Mouse (Mus musculus) embryonic facial prominence, embryonic 14.5 days (tissue): Measurements from ENCODE around the gene Akp3. TPM values are rescaled to one million over a fixed set of nuclear protein-coding genes. Genes with fewer than 3 reads are reported as not detected.

Experiments
- ATAC-seq: fragments of 200-750 bp; cut with Nextera tagmentation; 2 replicates; pipeline ENCODE4 v1.8.0; 2017; ENCODE audit warnings: low read depth, moderate number of reproducible peaks, moderate TSS enrichment
- DNase-seq: peaks from one replicate; pipeline ENCODE4 v3.0.0-alpha.2; 2015; ENCODE audit warnings: low spot score
- H3K27ac ChIP-seq: fragments of 300-500 bp; sonication (generic); replicated peaks from 2 replicates; pipeline ENCODE4 v1.5.1; 2014; ENCODE audit warnings: low read depth, mild to moderate bottlenecking, low read length, moderate library complexity
- H3K27me3 ChIP-seq: fragments of 300-500 bp; sonication (generic); replicated peaks from 2 replicates; pipeline ENCODE4 v1.6.1; 2014; ENCODE audit warnings: low read length; ENCODE audit not compliant: control insufficient read depth, insufficient read depth
- H3K36me3 ChIP-seq: fragments of 300-500 bp; sonication (generic); 2 replicates; pipeline ENCODE4 v1.6.1; 2014; ENCODE audit warnings: low read length, mixed read lengths; ENCODE audit not compliant: control insufficient read depth, insufficient read depth
- H3K4me1 ChIP-seq: fragments of 300-500 bp; sonication (generic); 2 replicates; pipeline ENCODE4 v1.6.1; 2014; ENCODE audit warnings: antibody characterized with exemption, low read length; ENCODE audit not compliant: control insufficient read depth, insufficient read depth
- H3K4me2 ChIP-seq: fragments of 300-500 bp; sonication (generic); 2 replicates; pipeline ENCODE4 v1.6.1; 2014; ENCODE audit warnings: low read depth, mild to moderate bottlenecking, low read length, moderate library complexity, mixed read lengths
- H3K4me3 ChIP-seq: fragments of 300-500 bp; sonication (generic); 2 replicates; pipeline ENCODE4 v1.5.1; 2014; ENCODE audit warnings: low read depth, mild to moderate bottlenecking, low read length
- H3K9ac ChIP-seq: fragments of 300-500 bp; sonication (generic); 2 replicates; pipeline ENCODE4 v1.6.1; 2014; ENCODE audit warnings: low read depth, mild to moderate bottlenecking, low read length, moderate library complexity, mixed read lengths
- H3K9me3 ChIP-seq: fragments of 300-500 bp; sonication (generic); 2 replicates; pipeline ENCODE4 v1.6.1; 2016; ENCODE audit warnings: low read length; ENCODE audit not compliant: control insufficient read depth
- WGBS: fragments of 180-500 bp; shearing (Covaris S2); extraction: QIAGEN DNeasy Blood & Tissue Kit; methylation state at CpG from one replicate; pipeline ENCODE4 v1.1.7; 2014; 5-methylcytosine and 5-hydroxymethylcytosine counted together
- polyA plus RNA-seq: library from polyadenylated mRNA; unstranded; fragments of >200 nt; fragmentation: Nextera tagmentation; extraction: Ambion mirVana; gene quantifications from 2 replicates; pipeline ENCODE4 v1.2.1, GENCODE M21; 2014

Gene Akp3
- polyA plus RNA-seq, 1 experiment from 2014 or later: 0.10 TPM

DNA sequence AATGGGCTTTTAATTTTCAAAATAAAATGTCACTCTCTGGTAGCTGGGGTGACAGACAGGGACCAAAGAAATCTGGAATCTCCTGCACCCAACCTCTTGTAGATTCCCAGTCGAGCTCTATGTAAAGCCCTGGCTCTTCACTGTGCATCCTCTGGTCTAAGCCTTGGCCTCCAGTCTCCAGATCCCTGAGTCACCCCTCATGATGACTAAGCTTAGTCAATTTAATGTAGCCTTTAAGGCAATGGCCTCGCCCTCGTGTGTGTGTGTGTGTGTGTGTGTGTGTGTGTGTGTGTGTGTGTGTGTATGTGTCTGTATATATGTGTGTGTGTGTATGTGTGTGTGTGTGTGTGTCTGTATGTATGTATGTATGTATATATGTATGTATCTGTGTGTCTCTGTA lies 34.6 kb downstream of the Akp3 start:
- Histone ChIP-seq H3K4me3 (no peak overlapping the region), H3K9ac (no peak overlapping the region), H3K9me3 (no peaks in the 10 kb centered on the region), H3K27ac (no peak overlapping the region), H3K36me3 (no peaks in the 10 kb centered on the region), H3K4me2 (no peak overlapping the region), H3K4me1 (no peaks in the 10 kb centered on the region), H3K27me3 (peaks cover 52% of the 10 kb centered on the region)
- ATAC-seq (no peak), DNase-seq (no peak)
- 80% methylated on average over 3 of the region's 3 CpGs for WGBS

DNA sequence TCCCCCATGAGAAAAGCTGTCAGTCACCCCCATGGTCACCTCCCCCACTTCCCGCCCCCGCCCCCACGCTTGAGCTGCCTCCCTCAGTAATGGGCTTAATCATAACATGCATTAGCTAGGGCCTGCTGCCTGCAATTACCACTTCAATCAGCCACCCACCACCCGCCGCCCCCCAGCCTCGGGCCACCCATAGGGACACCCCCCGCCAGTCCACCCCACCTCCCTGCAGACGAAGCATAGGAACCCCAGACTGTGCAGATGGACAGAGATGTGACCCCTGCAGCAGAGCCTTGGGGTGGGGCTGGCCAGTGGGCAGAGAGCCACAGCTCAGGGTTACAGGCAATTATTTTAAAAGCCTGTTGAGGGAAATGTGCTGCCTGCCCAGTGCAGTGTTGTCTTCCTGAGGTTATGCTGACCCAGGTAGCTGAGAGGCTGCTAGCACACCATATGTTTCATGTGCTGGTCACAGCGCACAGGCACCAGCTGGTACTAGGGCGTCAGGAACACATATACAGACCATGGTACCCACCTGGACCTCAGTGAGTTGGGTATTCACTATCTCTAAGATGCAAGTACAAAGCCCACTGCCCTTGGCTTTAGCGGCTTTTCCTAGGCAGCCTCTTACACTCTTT lies 39.5 kb downstream of the Akp3 start:
- ATAC-seq (no peak), DNase-seq (no peak)
- Histone ChIP-seq H3K4me2 (no peak overlapping the region), H3K27me3 (peaks cover 14% of the 10 kb centered on the region), H3K4me3 (no peak overlapping the region), H3K36me3 (no peaks in the 10 kb centered on the region), H3K4me1 (no peaks in the 10 kb centered on the region), H3K9me3 (no peaks in the 10 kb centered on the region), H3K9ac (no peak overlapping the region), H3K27ac (no peak overlapping the region)
- WGBS: 36% methylated on average over 9 of the region's 11 CpGs

DNA sequence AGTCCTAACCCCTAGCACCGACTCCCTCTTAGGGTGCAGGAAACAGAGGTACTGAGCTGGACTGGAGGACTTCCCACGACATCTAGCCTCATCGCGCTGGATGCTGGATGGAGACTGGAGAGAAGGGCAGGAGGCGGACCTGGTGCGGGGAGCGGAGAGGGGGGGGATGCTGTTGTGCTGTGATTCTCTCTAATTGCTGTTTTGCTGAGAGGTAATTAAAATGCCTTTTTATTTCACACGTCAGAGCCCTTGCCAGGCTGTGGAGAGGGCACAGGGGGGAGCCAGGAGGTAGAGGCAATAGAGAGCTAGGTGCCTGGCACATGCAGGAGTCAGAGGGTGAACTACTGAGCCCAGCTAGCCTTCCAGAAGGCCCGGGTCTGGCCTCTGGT lies 40.0 kb downstream of the Akp3 start:
- H3K4me3 ChIP-seq: no peak overlapping the region
- no peak for DNase-seq
- no peak overlapping the region for H3K4me2 ChIP-seq
- no peak for ATAC-seq
- peaks cover 13% of the 10 kb centered on the region for H3K27me3 ChIP-seq
- H3K4me1 ChIP-seq: no peaks in the 10 kb centered on the region
- no peaks in the 10 kb centered on the region for H3K9me3 ChIP-seq
- H3K9ac ChIP-seq: no peak overlapping the region
- WGBS: 35% methylated on average over 9 of the region's 9 CpGs
- no peaks in the 10 kb centered on the region for H3K36me3 ChIP-seq
- no peak overlapping the region for H3K27ac ChIP-seq

DNA sequence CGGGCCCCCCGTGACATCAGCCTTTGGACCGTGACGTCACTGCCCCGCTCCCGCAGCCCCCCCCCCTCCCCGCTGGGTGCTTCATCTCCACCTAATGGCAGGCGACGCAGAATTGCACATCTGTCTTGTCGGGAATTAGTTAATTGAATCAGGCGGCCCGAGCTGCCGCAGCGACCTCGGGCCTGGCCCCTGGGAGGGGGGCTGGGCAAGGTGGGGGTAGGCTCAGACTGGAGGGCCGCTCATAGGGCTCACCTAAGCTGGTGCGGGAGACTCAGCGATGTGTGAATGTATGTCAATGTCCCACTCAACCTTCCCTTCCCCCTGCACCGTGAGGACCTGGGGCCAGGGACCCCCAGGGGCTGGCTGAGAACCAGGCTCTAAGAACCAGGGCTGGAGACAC lies 45.7 kb downstream of the Akp3 start:
- ATAC-seq (no peak), DNase-seq (no peak)
- peak overlapping the region; percentile 32; the same call in 1 of the 2 replicates for H3K9ac ChIP-seq
- no peak overlapping the region for H3K27ac ChIP-seq
- 10% methylated on average over 14 of the region's 19 CpGs for WGBS
- H3K4me2 ChIP-seq: peak overlapping the region; percentile 41
- H3K9me3 ChIP-seq: no peaks in the 10 kb centered on the region
- H3K4me3 ChIP-seq: no peak overlapping the region
- peaks cover 5% of the 10 kb centered on the region; the same call in 1 of the 2 replicates for H3K4me1 ChIP-seq
- peaks cover 9% of the 10 kb centered on the region; the same call in 1 of the 2 replicates for H3K27me3 ChIP-seq
- H3K36me3 ChIP-seq: no peaks in the 10 kb centered on the region

DNA sequence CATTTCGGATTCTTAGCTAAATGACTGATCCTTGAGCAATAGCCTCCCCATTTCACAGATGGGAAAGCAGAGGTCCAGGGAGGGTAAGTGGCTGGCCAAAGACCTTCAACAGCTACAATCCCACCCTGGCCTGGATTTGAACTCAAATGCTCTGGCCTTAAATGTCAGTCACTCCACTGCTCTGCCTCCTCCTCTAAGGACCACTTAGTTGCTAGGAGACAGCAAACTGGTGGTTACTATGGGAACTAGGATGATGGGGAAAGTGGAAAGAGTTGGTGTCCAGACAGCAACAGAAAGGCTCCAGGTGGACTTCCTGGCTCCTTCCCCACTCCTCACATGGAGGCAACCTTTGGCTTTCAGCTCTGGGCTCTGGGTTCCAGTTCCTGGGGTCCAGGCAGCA lies 46.5 kb downstream of the Akp3 start:
- ATAC-seq: no peak
- Histone ChIP-seq H3K36me3 (no peaks in the 10 kb centered on the region), H3K27ac (no peak overlapping the region), H3K4me1 (peaks cover 14% of the 10 kb centered on the region; the same call in 1 of the 2 replicates), H3K4me2 (no peak overlapping the region), H3K9me3 (no peaks in the 10 kb centered on the region), H3K27me3 (peaks cover 8% of the 10 kb centered on the region; the same call in 1 of the 2 replicates), H3K4me3 (no peak overlapping the region), H3K9ac (no peak overlapping the region)
- WGBS: 100% methylated on average over 1 of the region's 1 CpGs
- DNase-seq: no peak

DNA sequence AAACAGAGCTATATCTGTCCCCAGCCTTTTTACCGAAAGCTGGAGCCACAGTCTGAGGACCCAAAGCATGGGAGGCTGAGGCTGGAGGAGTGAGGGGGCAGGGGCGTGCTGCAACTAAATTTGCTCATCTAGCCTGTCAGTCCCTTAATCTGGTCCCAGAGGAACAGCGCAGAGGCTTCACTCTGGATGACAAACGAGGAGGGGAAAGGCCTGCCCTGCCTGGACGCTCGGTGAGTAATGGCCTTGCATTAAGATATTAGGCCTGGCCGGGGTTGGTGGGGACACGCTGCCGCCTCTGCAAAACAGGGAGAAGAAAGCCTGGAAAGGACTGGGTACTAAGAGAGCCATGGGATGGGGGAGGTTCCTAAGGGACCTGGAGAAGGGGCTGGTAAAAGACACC lies 47.5 kb downstream of the Akp3 start:
- DNase-seq: no peak

DNA sequence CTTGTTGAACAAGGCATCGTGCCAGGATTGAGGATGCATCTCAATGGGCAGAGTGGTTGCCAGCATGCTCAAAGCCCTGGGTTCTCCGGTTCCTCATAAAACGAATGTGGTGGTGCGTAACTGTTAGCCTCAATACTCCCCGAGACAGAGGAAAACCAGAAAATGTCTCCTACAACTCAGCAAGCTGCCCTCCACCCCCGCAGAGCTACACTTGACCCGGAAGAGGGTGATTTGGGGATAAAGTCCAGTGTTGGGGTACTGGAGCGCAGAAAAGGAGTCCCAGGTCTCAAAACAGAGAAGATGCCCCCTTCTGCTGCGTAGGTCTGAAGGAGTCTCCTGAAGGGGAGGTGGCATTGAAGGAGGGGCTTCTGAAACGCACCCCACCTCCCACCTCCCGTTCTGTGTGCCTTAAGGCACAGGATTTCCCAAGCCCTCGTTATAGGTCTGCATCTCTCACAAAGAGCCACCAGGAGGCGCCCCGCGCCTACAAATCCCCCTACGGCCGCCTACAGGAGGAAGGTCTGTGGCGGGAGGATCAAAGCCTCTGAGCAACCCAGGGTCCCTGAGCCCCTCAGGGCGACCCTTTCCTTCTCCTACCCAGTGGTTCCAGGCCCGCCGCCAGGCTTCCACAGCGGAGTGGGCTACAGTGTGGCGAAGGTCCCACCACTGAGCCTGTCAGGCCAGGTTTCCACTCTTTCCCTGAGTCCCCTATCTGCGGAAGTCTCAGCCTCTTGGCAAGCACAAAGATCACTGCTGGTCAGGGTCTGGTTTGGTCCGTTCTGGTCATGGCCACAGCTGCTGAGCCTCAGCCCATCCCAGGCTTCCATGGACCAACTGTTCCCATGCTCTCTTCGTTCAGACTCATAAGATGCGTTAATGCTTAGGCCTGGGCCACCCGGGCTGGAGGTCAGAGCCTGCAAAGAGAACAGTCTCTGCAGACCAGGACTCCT lies 49.5 kb downstream of the Akp3 start:
- WGBS: 27% methylated on average over 23 of the region's 28 CpGs
- 0 out of 2 replicates have a peak overlapping the region, but pooled peaks have one; percentile 32 for H3K9ac ChIP-seq
- ATAC-seq: peak; percentile 41

More for the DNA sequence above, 47.5 kb downstream of the Akp3 start:
- Histone ChIP-seq H3K4me3 (no peak overlapping the region), H3K9me3 (no peaks in the 10 kb centered on the region), H3K4me1 (peaks cover 15% of the 10 kb centered on the region; the same call in 1 of the 2 replicates), H3K27ac (no peak overlapping the region), H3K27me3 (peaks cover 8% of the 10 kb centered on the region; the same call in 1 of the 2 replicates), H3K9ac (no peak overlapping the region), H3K4me2 (no peak overlapping the region), H3K36me3 (no peaks in the 10 kb centered on the region)
- WGBS: 44% methylated on average over 9 of the region's 9 CpGs
- ATAC-seq: no peak

DNA sequence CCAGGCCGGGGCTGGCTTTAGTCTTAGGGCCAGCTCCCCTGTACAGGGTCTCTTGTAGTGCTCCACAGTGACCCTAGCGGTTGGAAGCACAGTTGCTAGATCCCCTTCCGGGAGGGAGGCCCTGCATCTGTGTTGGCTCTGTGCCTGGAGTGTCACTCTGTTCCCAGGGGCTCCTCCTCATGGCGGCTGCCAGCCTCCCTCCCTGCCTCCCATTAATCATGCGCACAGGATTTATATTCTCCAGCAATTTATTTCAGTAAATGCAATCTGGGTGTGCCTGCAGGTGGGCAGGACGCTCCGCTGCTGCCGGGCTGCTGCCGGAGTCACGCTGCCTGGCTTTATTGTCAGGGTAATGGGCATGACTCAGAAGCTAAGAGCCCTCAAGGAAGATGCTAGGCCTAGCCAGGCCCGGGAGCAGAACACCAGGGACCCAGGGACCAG lies 51.1 kb downstream of the Akp3 start:
- 0 out of 2 replicates have a peak overlapping the region, but pooled peaks have one; percentile 9 for H3K4me2 ChIP-seq
- no peaks in the 10 kb centered on the region for H3K9me3 ChIP-seq
- ATAC-seq: peak; percentile 86

More for the DNA sequence above, 49.5 kb downstream of the Akp3 start:
- peaks cover 15% of the 10 kb centered on the region; the same call in 1 of the 2 replicates for H3K4me1 ChIP-seq
- peak; percentile 78 for DNase-seq
- H3K27me3 ChIP-seq: peaks cover 6% of the 10 kb centered on the region; the same call in 1 of the 2 replicates
- no peaks in the 10 kb centered on the region for H3K36me3 ChIP-seq
- no peak overlapping the region for H3K27ac ChIP-seq
- no peak overlapping the region for H3K4me3 ChIP-seq
- H3K9me3 ChIP-seq: no peaks in the 10 kb centered on the region
- peak overlapping the region; percentile 23; the same call in 1 of the 2 replicates for H3K4me2 ChIP-seq

More for the DNA sequence above, 51.1 kb downstream of the Akp3 start:
- Histone ChIP-seq H3K9ac (no peak overlapping the region), H3K36me3 (no peaks in the 10 kb centered on the region), H3K27ac (no peak overlapping the region), H3K4me3 (no peak overlapping the region), H3K27me3 (peaks cover 6% of the 10 kb centered on the region; the same call in 1 of the 2 replicates), H3K4me1 (peaks cover 9% of the 10 kb centered on the region; the same call in 1 of the 2 replicates)
- DNase-seq: peak; percentile 92
- 9% methylated on average over 11 of the region's 11 CpGs for WGBS
